Mouse (Mus musculus) heart, embryonic 16.5 days (tissue): ENCODE data around the gene Gm14326. TPM values are rescaled to one million over a fixed set of nuclear protein-coding genes. Genes with fewer than 3 reads are reported as not detected.

Experiments
- polyA plus RNA-seq: library from polyadenylated mRNA; unstranded; fragments of >200 nt; fragmentation: Nextera tagmentation; extraction: Ambion mirVana; gene quantifications from 2 replicates; pipeline ENCODE4 v1.2.1, GENCODE M21; 2015

Gm14326 gene
- polyA plus RNA-seq, 1 experiment from 2014 or later, result 22.3 TPM

Other genes starting within 250 kb of the Gm14326 start
- 4.1 and 6.6 TPM in 2 replicates for gene Gm14322, start 198.0 kb downstream of the Gm14326 start, polyA plus RNA-seq
- 29.0 and 36.5 TPM in 2 replicates for gene Gm14325, start 117.0 kb downstream of the Gm14326 start, polyA plus RNA-seq
- 3.9 and 4.2 TPM in 2 replicates for gene Gm14327, start 60.2 kb downstream of the Gm14326 start, polyA plus RNA-seq
- gene Zfp972, start 31.7 kb downstream of the Gm14326 start, polyA plus RNA-seq, result 0.29 TPM in 1 of 2 replicates, not detected in the other
- 15.5 and 17.6 TPM in 2 replicates for gene Zfp971, start 66.0 kb upstream of the Gm14326 start, polyA plus RNA-seq
- 14.0 and 14.3 TPM in 2 replicates for gene Zfp931, start 121.2 kb upstream of the Gm14326 start, polyA plus RNA-seq
- 5.3 and 6.6 TPM in 2 replicates for gene Phactr3, start 161.7 kb upstream of the Gm14326 start, polyA plus RNA-seq